Mouse (Mus musculus) gastrocnemius, postnatal 14 days (tissue): ENCODE measurements at regions not wholly inside any gene's neighbourhood (a gene's known extent, or its start where the extent isn't known, plus 50 kb on each side); places are given as distances from the start of the nearest gene placed in this dataset.
A peak's percentile ranks its signal among the peaks of the same experiment; 100 is the strongest.

Source experiments
- DNase-seq: peaks from one replicate; pipeline ENCODE4 v3.0.0; 2021; ENCODE audit warnings: mixed read lengths
- intact Hi-C: fragments of 180-260 bp; cut with DNase I; formaldehyde crosslinking; loops from one replicate; pipeline ENCODE4 v1.15.1; 2025; ENCODE audit warnings: low total_unique reads

DNA sequence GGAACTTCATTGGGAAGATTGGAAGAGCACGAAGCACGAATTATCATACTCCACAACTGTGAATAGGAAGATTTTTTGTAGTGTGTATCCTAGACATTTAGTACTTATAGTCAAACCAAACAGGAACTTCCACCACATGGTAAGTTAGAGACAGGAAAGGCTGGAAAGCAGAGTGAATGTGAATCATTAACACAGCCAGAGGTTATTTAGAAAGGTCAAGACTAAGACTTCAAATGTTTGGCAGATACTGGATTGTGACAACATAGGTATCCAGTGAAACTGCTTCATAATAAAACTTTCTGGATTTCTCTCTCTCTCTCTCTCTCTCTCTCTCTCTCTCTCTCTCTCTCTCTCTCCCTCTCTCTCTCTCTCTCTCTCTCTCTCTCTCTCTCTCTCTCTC lies 246.4 kb upstream of the Tet2 start:
- intact Hi-C loops = no loop called here

DNA sequence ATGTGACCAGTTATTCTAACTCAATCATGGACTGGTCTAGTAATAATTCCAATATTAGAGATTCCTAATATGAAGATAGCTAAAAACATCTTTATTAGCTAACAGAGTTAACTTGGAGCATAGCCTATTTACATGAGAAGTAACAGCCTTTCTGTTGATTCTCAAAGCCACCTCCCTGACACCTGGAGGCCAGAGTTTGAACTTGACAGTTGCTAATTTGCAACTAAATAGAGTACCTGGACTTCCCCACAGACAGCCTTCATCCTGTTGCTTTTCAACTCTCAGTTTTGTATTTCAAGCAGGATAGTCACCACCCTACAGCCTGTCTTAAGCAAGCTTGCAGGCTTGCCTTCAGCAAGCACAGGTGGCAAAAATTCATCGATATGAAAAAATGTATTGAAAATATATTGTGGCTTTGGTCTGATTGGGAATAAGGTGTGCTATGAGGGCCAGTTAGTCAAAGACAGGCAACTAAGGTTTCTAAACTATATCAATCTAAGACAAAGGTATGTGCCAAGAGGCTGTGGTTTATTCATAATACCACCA lies 264.1 kb upstream of the Tet2 start:
- no peak for DNase-seq
- intact Hi-C loops = no loop called here

More for the DNA sequence above, 246.4 kb upstream of the Tet2 start:
- DNase-seq = no peak

DNA sequence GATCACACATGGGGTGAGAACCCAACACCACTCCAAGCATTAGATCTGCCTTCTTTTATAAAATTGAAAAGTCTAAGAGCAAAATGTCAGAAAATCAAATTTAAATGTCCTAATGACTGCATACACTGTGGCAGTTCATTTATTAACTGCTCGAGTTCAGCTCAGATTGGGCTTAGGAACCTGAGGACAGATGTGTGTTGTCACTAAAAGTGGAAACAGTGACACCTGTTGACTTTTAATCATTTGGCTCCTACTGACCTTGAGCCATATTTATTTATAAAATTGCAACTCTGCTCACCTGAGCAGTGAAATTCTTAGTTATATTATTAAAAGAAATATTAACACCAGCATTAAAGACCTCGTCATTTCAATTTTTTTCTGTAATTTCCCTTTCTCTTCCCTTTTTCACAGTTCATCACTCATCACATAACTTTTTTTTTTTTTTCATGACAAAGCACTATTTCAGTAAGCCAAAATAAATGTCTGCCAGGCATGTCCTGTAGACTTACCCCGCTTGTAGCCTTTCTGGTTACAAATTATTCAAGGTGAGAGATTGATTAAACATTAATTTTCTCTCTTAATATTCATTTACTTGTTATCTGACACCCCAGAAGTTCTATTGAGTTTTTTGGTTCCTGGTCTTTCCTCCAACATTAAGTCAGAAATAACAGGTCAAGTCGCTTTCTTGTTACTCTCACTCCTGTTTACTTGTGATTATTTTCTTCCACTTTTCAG lies 274.2 kb upstream of the Tet2 start:
- intact Hi-C loops = no loop called here
- DNase-seq = no peak

DNA sequence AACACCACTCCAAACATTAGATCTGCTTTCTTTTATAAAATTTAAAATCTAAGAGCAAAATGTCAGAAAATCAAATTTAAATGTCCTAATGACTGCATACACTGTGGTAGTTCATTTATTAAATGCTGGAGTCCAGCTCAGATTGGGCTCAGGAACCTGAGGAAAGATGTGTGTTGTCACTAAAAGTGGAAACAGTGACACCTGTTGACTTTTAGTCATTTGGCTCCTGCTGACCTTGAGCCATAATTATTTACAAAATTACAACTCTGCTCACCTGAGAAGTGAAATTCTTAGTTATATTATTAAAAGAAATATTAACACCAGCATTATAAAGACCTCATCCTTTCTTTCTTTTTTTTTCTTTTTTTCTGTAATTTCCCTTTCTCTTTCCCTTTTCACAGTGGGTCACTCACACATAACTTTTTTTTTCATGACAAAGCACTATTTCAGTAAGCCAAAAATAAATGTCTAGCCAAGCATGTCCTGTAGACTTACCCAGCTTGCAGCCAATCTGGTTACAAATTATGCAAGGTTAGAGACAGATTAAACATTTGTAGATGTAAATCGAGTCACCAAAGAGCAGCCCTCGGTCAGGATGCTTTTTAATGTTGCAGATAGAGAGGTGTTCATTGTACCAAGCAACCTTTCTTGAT lies 288.9 kb upstream of the Tet2 start:
- intact Hi-C loops = no loop called here

DNA sequence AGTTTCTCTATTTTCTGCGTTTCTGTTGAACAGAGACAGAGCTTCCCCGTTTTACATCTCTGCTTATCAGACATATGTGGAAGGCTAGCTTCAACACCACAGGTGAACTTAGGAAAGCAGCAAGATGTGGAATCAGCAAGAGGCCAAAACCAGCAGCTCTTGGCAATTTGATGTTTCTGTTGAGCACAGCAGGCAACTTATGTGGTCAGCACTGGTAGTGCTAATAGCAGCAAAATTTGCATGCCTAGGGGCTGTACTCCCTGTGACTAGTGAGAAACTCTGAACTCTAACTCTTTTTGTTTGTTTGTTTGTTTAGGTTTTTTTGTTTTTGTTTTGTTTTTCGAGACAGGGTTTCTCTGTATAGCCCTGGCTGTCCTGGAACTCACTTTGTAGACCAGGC lies 289.5 kb upstream of the Tet2 start:
- intact Hi-C loops = no loop called here
- DNase-seq = no peak

More for the DNA sequence above, 288.9 kb upstream of the Tet2 start:
- no peak for DNase-seq

DNA sequence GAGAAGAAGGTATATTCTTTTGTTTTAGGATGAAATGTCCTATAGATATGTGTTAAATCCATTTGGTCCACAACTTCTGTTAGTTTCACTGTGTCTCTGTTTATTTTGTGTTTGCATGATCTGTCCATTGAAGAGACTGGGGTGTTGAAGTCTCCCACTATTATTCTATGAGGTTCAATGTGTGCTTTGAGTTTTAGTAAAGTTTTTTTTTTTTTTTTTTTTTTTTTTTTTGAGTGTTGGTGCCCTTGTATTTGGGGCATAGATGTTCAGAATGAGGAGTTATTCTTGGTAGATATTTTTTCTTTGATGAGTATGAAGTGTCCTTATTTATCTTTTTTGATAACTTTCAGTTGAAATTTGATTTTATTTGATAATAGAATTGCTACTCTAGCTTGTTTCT lies 301.4 kb upstream of the Tet2 start:
- intact Hi-C loops = no loop called here
- no peak for DNase-seq

DNA sequence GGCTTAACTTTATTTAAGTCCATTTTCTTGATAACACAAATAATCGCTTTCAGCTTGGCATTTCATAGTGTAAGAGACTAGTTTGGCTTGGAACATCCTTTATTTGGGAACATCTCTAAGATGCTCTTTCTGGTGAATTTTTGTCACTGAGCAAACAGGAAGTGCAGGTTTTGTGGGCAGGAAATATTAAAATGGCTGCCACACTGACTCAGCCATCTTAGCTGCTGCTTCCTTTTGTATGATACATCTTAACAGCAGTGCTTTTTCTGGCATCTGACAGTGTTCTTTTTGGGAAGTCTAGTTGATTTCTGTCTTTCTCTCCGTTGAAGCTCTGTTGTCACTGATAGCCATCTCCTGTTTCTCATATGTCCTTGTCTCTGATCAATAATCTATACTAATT lies 329.4 kb upstream of the Tet2 start:
- intact Hi-C loops = no loop called here
- no peak for DNase-seq

DNA sequence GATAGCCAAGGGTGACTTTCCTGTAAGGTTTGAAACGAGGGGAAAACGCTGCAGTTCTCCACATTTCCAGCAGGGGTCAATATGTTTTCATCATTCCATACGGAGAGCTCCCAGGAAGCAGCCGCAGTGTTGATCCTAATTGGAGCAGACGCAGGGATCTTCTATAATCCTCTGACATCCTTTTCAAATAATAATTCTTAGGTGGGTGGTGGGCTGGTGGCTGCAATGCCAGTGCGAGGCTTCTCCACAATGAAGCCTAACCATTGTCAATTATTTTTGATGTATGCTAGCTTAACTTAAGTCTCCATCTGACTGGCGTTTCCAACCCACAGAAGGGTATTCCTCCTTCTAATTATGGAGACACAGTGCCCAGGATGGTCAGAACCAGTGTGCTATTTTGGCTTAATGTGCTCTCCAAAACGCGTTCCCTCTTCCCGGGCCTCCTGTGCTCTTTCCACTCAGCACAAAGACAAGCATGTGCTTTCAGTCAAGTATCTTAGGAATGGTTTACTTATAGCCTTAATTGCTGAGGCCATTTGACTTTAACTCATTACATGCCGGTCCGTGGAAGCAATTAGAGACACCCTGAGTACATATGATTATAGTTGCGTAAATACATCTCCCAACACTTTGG lies 331.6 kb upstream of the Tet2 start:
- intact Hi-C loops = loop anchor here (5.0 kb wide), 1 partner anchor 751 kb away; no protein-coding TSS in a partner anchor
- peak; percentile 55 for DNase-seq

DNA sequence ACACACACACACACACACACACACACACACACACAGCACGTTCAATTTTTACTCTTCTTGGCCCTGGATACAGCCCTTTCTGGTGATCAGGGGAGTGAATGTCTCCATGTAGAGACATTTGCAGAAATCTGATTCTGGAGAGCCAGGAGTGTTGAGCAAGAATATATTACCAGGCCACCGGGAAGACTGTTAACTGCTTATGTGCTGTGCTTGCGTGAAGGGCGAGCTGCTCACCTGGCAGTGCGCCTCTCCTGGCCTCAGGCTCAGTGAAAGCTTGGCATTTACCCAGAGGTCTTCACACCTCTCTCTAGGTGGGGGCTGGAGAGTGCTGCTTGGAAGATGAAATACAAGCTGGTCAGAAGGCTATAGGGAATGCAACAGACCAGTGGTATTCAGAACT lies 332.4 kb upstream of the Tet2 start:
- intact Hi-C loops = loop anchor here (5.0 kb wide), 1 partner anchor 750 kb away; no protein-coding TSS in a partner anchor
- DNase-seq = no peak

DNA sequence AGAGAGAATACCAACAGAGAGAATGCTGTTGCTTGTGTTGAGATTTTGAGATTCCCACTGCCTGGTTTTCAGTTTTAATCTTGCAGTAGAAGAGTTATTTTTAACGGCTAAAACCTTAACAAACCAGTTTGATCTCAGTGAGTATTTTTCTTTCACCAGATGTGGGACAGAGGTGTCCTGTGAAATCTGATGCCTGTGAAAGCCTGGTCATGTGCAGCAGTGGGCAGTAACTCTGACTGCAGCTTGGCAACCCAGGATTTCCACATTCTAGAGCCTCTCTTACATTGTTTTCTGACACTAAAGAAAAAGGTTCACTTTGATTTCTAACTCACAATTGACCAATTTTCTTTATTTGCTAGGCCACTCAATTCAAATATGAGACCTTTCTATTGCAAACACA lies 335.7 kb upstream of the Tet2 start:
- intact Hi-C loops = no loop called here
- no peak for DNase-seq

DNA sequence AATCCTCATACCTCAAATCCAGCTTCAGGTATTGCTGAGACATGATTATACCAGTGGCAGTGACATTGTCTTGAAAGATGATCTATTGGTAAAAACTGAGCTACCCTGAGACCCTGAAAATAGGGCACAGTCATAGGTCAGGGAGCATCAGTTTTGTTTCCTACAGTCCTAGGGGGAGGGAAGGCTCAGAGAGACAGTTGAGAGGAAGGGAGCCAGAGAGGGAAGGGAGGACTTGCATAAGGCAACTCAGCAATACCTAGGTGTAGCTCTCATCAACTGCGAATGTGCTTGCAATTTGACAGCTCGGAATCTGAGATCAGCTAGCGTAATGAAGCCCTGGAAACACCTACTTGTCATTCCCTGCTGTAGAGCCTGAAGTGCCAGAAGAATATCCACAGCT lies 334.4 kb upstream of the Cxxc4 start:
- intact Hi-C loops = no loop called here
- no peak for DNase-seq

DNA sequence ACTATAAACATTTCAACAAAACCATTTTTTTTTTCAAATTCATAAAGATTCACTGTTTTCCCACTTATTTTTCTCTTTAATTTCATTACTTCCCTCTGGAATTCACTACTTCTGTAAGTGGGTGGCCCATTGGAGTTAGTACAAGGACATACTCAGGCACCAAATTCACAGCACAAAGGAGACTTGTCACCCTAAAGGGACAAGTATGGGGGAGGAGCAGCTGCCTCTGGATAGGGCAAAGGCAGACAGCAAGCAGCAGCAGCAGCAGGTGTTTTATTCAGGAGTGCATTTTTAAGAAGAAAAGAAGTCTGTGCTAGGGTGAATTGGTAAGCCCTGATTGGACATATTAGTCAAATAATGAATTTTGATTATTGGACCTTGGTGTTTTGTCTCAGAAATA lies 314.1 kb upstream of the Cxxc4 start:
- intact Hi-C loops = no loop called here
- DNase-seq = no peak

DNA sequence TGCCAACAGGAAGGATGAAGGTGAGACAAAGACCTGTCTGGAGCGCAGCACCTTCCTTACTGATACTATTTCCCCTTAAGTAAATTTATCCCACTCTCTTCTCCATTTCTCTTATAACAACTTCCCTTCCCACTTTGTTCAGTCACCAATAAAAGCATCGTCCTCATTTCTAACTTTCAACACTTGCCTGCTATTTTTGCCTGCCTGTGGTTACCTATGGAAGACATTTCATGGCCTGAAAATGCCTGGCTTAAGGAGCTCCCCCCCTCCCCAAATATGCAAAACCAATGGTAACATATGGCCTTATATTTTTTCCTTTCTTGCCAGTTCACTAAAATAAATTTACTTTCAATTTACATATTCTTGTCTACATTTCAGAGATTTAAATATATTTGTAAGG lies 271.0 kb upstream of the Cxxc4 start:
- no peak for DNase-seq
- intact Hi-C loops = no loop called here

DNA sequence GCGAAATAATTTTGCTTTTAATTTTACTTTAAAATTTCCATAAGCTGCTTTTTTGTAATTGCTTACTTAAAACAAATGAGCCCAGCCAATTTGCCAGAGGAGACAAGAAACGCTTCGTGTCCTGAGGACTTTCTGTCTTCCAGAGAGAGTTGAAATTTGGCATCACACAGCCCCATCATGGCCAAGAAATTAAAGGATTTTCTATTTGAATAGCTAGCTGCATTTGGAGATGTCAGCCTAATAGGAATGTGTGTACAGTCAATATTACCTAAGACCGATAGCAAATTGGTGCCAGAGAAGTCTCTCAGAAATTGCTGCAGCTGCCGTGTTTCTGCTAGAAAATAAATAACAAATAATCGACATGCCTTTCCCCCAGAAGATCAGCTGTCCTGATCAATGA lies 268.1 kb upstream of the Cxxc4 start:
- intact Hi-C loops = no loop called here
- DNase-seq = no peak

DNA sequence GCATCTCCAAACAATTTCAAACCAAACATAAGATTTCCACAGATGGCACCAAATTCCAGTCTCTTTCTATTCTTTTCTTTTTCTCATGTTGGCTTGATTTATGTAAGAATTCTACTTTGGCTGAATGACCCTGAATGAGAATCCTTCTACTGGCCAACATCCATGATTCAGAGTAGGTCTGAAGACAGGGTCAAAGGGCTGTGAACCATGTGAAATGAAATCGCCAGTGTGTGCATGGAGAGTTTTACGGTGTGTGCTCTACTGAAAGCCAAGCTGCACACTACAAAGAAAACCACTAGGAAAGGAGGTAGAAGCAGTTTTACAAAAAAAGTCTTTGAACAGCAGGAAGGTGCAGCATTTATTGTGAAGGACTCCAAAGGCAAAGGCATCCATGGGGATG lies 263.5 kb upstream of the Cxxc4 start:
- intact Hi-C loops = no loop called here

DNA sequence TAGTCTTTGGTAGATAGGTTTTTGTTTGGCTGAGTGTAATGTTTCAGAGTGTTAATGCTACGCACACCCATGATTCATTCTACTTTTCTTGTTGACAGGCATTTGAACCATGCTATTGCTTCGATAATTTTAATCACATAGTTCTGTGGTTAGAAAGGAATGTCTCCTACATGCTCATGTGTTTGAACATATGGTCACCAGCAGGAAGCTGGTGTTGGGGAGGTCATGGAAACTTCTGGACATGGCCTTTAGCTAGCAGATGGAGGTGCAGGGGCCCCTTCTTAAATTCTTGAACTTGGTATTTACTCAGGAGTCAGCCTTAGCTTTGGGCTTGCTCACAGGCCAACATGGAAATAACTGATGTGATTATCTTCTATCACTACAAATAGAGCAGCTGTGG lies 248.6 kb upstream of the Cxxc4 start:
- intact Hi-C loops = no loop called here
- no peak for DNase-seq

More for the DNA sequence above, 263.5 kb upstream of the Cxxc4 start:
- DNase-seq = no peak

DNA sequence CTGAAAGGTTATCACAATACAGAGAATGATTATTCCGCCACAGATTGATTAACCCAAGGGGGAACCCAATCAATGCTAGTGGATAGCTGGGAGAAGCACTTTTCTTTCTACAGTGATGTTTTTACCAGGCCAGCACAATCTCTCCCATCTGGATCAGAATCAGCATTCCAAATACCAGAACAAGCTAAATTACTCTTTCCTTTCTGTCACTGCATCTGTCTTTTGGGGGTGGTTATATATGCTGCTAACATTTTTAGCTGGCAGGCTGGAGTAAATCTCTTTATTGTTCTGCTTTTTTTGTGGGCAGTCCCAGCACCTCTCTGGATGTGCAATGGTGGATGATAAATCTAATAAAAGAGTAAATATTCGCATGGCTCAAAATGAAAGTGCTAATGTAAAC lies 242.3 kb upstream of the Cxxc4 start:
- DNase-seq = no peak
- intact Hi-C loops = no loop called here

DNA sequence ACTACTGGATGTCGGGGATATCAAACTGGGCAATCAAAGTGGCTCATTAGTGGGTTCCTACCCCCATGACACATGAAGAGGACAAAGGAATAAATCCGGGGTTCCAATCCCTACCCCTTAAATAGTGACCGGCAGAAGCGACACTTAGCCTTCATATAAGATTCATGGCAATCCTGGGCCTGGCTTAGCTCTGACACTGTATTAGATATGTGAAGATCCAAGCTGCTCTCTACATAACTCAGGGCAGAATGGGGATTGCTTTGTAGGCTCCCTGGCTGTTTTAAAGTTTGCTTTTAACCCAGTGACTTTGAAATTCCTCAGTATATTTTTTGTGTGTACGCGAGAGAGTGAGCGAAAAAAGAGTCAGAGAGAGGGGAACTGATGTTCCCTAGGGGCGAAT lies 236.3 kb upstream of the Cxxc4 start:
- intact Hi-C loops = no loop called here
- no peak for DNase-seq

DNA sequence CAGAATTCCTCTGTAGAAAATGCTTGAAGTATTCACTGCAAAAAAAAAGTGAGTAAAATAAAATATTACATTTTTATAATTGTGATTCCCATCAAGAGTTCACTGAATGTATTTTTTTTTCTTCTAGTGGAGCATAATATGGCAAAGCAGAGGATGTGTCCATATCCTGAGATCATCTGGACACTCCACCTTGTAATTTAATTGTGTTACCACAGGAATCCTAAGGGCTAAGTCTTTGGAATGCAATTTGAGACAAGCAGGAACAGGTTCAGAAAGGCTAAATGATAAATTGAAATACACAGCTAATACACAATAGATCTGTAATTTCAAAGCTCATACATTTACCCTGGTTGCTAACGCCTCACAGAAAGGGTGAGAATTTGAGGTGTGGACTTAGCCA lies 235.7 kb upstream of the Cxxc4 start:
- DNase-seq = no peak

DNA sequence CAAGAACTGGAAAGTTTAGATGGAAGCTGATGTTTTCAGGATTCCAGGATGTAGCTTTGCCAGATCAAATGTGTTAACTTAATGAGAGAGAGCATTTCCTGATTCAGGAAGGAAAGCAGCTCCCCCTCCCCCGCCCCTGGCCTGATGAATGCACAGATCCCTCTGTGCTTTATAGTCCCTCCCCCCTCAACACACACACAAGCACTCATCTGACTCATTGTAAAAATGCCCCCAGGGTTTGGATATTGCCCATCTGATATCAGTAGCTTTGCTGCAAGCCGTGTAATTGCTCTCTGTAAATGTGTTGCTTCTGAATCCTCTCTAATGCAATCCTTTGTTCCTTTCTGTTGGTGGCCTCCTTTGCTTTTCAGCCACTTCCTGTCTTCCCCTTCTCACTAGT lies 221.5 kb upstream of the Cxxc4 start:
- intact Hi-C loops = no loop called here

More for the DNA sequence above, 235.7 kb upstream of the Cxxc4 start:
- intact Hi-C loops = no loop called here

DNA sequence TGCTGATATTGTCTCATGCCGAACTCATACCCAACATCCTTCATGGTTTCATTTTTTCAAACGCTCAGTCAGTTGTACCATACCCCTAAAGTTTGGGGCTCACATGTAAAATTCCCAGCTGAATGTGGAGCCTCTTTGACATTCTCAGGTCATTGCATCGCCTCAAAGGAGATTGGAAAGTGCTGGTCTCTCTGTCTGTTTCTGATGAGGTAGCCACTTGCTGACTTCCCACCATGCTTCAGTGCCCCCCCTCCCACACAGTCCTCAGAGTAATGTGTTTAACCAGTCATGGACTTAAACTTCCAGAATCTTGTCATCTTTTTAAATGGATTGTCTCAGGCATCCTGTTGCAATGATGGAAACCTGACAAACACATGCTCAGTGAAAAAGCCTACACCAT lies 220.9 kb upstream of the Cxxc4 start:
- no peak for DNase-seq
- intact Hi-C loops = no loop called here

More for the DNA sequence above, 221.5 kb upstream of the Cxxc4 start:
- no peak for DNase-seq
